Mouse (Mus musculus) kidney, postnatal 0 days (tissue): Measurements from ENCODE around the gene Cldn19. TPM values are rescaled to one million over a fixed set of nuclear protein-coding genes. Genes with fewer than 3 reads are reported as not detected.

ENCODE experiments used
- ATAC-seq: fragments of 200-750 bp; cut with Nextera tagmentation; replicated peaks from 2 replicates; pipeline ENCODE4 v1.8.0; 2017; ENCODE audit warnings: low read depth, moderate number of reproducible peaks, moderate TSS enrichment, moderate library complexity; ENCODE audit not compliant: low FRiP score
- DNase-seq: peaks from one replicate; pipeline ENCODE4 v3.0.0-alpha.2; 2016; ENCODE audit warnings: low spot score
- H3K27ac ChIP-seq: fragments of 300-500 bp; sonication (generic); 2 replicates; pipeline ENCODE4 v1.5.1; 2014; ENCODE audit warnings: mild to moderate bottlenecking
- H3K27me3 ChIP-seq: fragments of 300-500 bp; sonication (generic); 2 replicates; pipeline ENCODE4 v1.6.1; 2014; ENCODE audit warnings: low read length, mixed read lengths; ENCODE audit not compliant: insufficient read depth
- H3K36me3 ChIP-seq: fragments of 300-500 bp; sonication (generic); 2 replicates; pipeline ENCODE4 v1.6.1; 2014; ENCODE audit warnings: low read length, mixed read lengths; ENCODE audit not compliant: insufficient read depth
- H3K4me1 ChIP-seq: fragments of 300-500 bp; sonication (generic); replicated peaks from 2 replicates; pipeline ENCODE4 v1.6.1; 2014; ENCODE audit warnings: antibody characterized with exemption, low read length, mixed read lengths; ENCODE audit not compliant: insufficient read depth
- H3K4me2 ChIP-seq: fragments of 300-500 bp; sonication (generic); 2 replicates; pipeline ENCODE4 v1.6.1; 2014; ENCODE audit warnings: mild to moderate bottlenecking, low read length, moderate library complexity, mixed read lengths
- H3K4me3 ChIP-seq: fragments of 300-500 bp; sonication (generic); replicated peaks from 2 replicates; pipeline ENCODE4 v1.5.1; 2014; ENCODE audit warnings: low read depth, low read length
- H3K9ac ChIP-seq: fragments of 300-500 bp; sonication (generic); 2 replicates; pipeline ENCODE4 v1.6.1; 2014; ENCODE audit warnings: low read depth, low read length
- H3K9me3 ChIP-seq: fragments of 300-500 bp; sonication (generic); replicated peaks from 2 replicates; pipeline ENCODE4 v1.6.1; 2016; ENCODE audit warnings: low read length, inconsistent platforms, mixed read lengths
- CTCF ChIP-seq: IDR thresholded peaks from 2 replicates; pipeline ENCODE4 v1.5.1; 2016; ENCODE audit warnings: antibody characterized with exemption, low read depth, mild to moderate bottlenecking, moderate library complexity
- WGBS: fragments of 180-500 bp; shearing (Covaris S2); extraction: QIAGEN DNeasy Blood & Tissue Kit; methylation state at CpG from one replicate; pipeline ENCODE4 v1.1.7; 2014; 5-methylcytosine and 5-hydroxymethylcytosine counted together
- polyA plus RNA-seq: library from polyadenylated mRNA; unstranded; fragments of >200 nt; fragmentation: Nextera tagmentation; extraction: Ambion mirVana; gene quantifications from 2 replicates; pipeline ENCODE4 v1.2.1, GENCODE M21; 2015

Gene Cldn19
- polyA plus RNA-seq, 1 experiment from 2014 or later = 72.5 TPM

GRCm38 (mm10) chr4:119295134-119295453 is 39.9 kb downstream of the Cldn19 start:
- H3K4me1 ChIP-seq = 0 out of 2 replicates have a peak, but pooled peaks cover 4% of the 10 kb centered on the region
- TF ChIP-seq CTCF = no peak
- DNase-seq (no peak), ATAC-seq (no peak)
- H3K9me3 ChIP-seq = no peaks in the 10 kb centered on the region
- H3K27ac ChIP-seq = peak overlapping the region; percentile 86
- H3K9ac ChIP-seq = peak overlapping the region; percentile 71
- H3K4me3 ChIP-seq = peak overlapping the region; percentile 99
- 6% methylated on average over 6 of the region's 6 CpGs for WGBS
- H3K36me3 ChIP-seq = no peaks in the 10 kb centered on the region
- H3K4me2 ChIP-seq = peak overlapping the region; percentile 60
- no peaks in the 10 kb centered on the region for H3K27me3 ChIP-seq

GRCm38 (mm10) chr4:119297361-119297760 is 42.1 kb downstream of the Cldn19 start:
- no peak for DNase-seq
- Histone ChIP-seq H3K9ac (no peak overlapping the region), H3K4me2 (no peak overlapping the region), H3K36me3 (no peaks in the 10 kb centered on the region), H3K27me3 (no peaks in the 10 kb centered on the region), H3K27ac (no peak overlapping the region), H3K4me1 (0 out of 2 replicates have a peak, but pooled peaks cover 4% of the 10 kb centered on the region), H3K9me3 (no peaks in the 10 kb centered on the region), H3K4me3 (no peak overlapping the region)
- ATAC-seq = no peak
- 34% methylated on average over 2 of the region's 2 CpGs for WGBS
- no peak for TF ChIP-seq CTCF

GRCm38 (mm10) chr4:119300761-119301160 is 45.5 kb downstream of the Cldn19 start:
- Histone ChIP-seq H3K9ac (no peak overlapping the region), H3K4me3 (no peak overlapping the region), H3K9me3 (no peaks in the 10 kb centered on the region), H3K4me2 (no peak overlapping the region), H3K4me1 (no peaks in the 10 kb centered on the region; the same call in 1 of the 2 replicates), H3K27me3 (no peaks in the 10 kb centered on the region), H3K27ac (no peak overlapping the region), H3K36me3 (no peaks in the 10 kb centered on the region)
- TF ChIP-seq CTCF = no peak
- DNase-seq = no peak
- 87% methylated on average over 3 of the region's 3 CpGs for WGBS
- ATAC-seq = no peak

- Histone ChIP-seq H3K4me1 (no peaks in the 10 kb centered on the region; the same call in 1 of the 2 replicates), H3K9me3 (no peaks in the 10 kb centered on the region), H3K4me2 (no peak overlapping the region), H3K36me3 (0 out of 2 replicates have a peak, but pooled peaks cover 3% of the 10 kb centered on the region), H3K4me3 (no peak overlapping the region), H3K27ac (no peak overlapping the region), H3K9ac (no peak overlapping the region), H3K27me3 (no peaks in the 10 kb centered on the region)
- no peak for ATAC-seq
- WGBS = 78% methylated on average over 3 of the region's 3 CpGs
- no peak for DNase-seq
- TF ChIP-seq CTCF = no peak
Observed at GRCm38 (mm10) chr4:119301777-119302176, 46.6 kb downstream of the Cldn19 start.

GRCm38 (mm10) chr4:119303291-119303690 is 48.1 kb downstream of the Cldn19 start:
- Histone ChIP-seq H3K4me2 (no peak overlapping the region), H3K9ac (no peak overlapping the region), H3K9me3 (no peaks in the 10 kb centered on the region), H3K27ac (no peak overlapping the region), H3K4me1 (no peaks in the 10 kb centered on the region; the same call in 1 of the 2 replicates), H3K27me3 (no peaks in the 10 kb centered on the region), H3K36me3 (0 out of 2 replicates have a peak, but pooled peaks cover 6% of the 10 kb centered on the region), H3K4me3 (no peak overlapping the region)
- 92% methylated on average over 8 of the region's 8 CpGs for WGBS
- no peak for TF ChIP-seq CTCF
- ATAC-seq (no peak), DNase-seq (no peak)

- H3K9ac ChIP-seq = no peak overlapping the region
- peak overlapping the region; percentile 72 for H3K27ac ChIP-seq
- no peaks in the 10 kb centered on the region; the same call in 1 of the 2 replicates for H3K4me1 ChIP-seq
- 38% methylated on average over 5 of the region's 5 CpGs for WGBS
- ATAC-seq = peak; percentile 82; the same call in 1 of the 2 replicates
- peaks cover 12% of the 10 kb centered on the region; the same call in 1 of the 2 replicates for H3K36me3 ChIP-seq
- DNase-seq = peak; percentile 54
- H3K9me3 ChIP-seq = no peaks in the 10 kb centered on the region
- no peak for TF ChIP-seq CTCF
- no peak overlapping the region for H3K4me2 ChIP-seq
- no peaks in the 10 kb centered on the region for H3K27me3 ChIP-seq
- H3K4me3 ChIP-seq = no peak overlapping the region
Observed at GRCm38 (mm10) chr4:119305418-119305817, 50.2 kb downstream of the Cldn19 start.

Other genes with a start within 250 kb of the Cldn19 start
- gene Slc2a1, start 146.7 kb upstream of the Cldn19 start, polyA plus RNA-seq = 57.5 and 58.0 TPM in 2 replicates
- 6.1 and 8.3 TPM in 2 replicates for gene Zfp691, start 81.2 kb upstream of the Cldn19 start, polyA plus RNA-seq
- 0.29 and 0.31 TPM in 2 replicates for gene Ermap, start 65.4 kb upstream of the Cldn19 start, polyA plus RNA-seq
- gene Svbp, start 60.1 kb upstream of the Cldn19 start, polyA plus RNA-seq = 138 and 150 TPM in 2 replicates
- 0.14 TPM in 1 of 2 replicates, not detected in the other for gene Tmem269, start 37.2 kb upstream of the Cldn19 start, polyA plus RNA-seq
- gene AU022252, start 22.7 kb upstream of the Cldn19 start, polyA plus RNA-seq = 28.1 and 31.1 TPM in 2 replicates
- 32.4 and 34.9 TPM in 2 replicates for gene P3h1, start 22.5 kb upstream of the Cldn19 start, polyA plus RNA-seq
- gene Ybx1, start 39.2 kb downstream of the Cldn19 start, polyA plus RNA-seq = 606 and 676 TPM in 2 replicates
- 74.6 and 75.7 TPM in 2 replicates for gene Ppih, start 65.1 kb downstream of the Cldn19 start, polyA plus RNA-seq
- 6.6 and 7.6 TPM in 2 replicates for gene Ccdc30, start 160.1 kb downstream of the Cldn19 start, polyA plus RNA-seq
- gene Ppcs, start 167.0 kb downstream of the Cldn19 start, polyA plus RNA-seq = 64.5 and 68.0 TPM in 2 replicates
- gene Zmynd12, start 167.4 kb downstream of the Cldn19 start, polyA plus RNA-seq = 1.6 and 1.7 TPM in 2 replicates
- gene Rimkla, start 237.2 kb downstream of the Cldn19 start, polyA plus RNA-seq = 1.7 TPM in 2 replicates